Mouse (Mus musculus): Measurements from ENCODE around the gene Vmn2r74. TPM values are rescaled to one million over a fixed set of nuclear protein-coding genes. Genes with fewer than 3 reads are reported as not detected.

The Vmn2r74 gene
- polyA plus RNA-seq (2014; fragmentation: Illumina TruSeq; extraction: RNeasy Lipid Tissue Mini Kit (QIAGEN cat#74804); ENCODE audit: low read depth, low replicate concordance) = not detected

DNA sequence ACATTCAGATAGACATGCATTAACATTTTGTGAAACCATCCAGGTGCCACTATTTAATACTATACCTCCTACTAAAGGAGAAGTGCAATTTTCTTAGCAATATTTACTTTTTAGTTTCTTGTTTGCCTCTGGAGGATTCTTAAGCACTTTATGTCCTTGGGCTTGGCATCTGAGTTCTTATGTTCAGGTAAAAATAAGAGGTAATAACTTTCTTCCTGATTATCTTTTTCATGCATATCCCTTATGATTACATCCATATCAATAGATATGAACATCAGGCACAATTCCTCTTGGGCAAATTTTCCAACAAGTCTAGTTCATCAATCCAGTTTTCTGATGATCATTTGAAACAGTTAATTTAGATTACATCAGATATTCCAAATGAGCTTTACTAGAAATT, at the start of gene Vmn2r74:
Gene Vmn2r74, minus strand, starts transcription at position 101 of the 400 bp plus-strand sequence.

Other genes with a start within 250 kb of the Vmn2r74 start
- not detected for gene Vmn2r72, start 206.5 kb downstream of the Vmn2r74 start, polyA plus RNA-seq (2014; fragmentation: Illumina TruSeq; extraction: RNeasy Lipid Tissue Mini Kit (QIAGEN cat#74804); ENCODE audit: low read depth, low replicate concordance)
- not detected for gene Vmn2r73, start 85.4 kb downstream of the Vmn2r74 start, polyA plus RNA-seq (2014; fragmentation: Illumina TruSeq; extraction: RNeasy Lipid Tissue Mini Kit (QIAGEN cat#74804); ENCODE audit: low read depth, low replicate concordance)
- gene Vmn2r75, start 210.1 kb upstream of the Vmn2r74 start, polyA plus RNA-seq (2014; fragmentation: Illumina TruSeq; extraction: RNeasy Lipid Tissue Mini Kit (QIAGEN cat#74804); ENCODE audit: low read depth, low replicate concordance) = not detected